Mouse (Mus musculus) natural killer cell, adult 2 months (primary cell): ENCODE results near the gene Vat1l.

Experiments used
- DNase-seq, 2 experiments: peaks; one replicate each; pipeline ENCODE4 v3.0.0; 2022; ENCODE audit warnings: low spot score in 2 of 2

Vat1l gene

GRCm38 (mm10) chr8:114295749-114296067 is 90.3 kb downstream of the Vat1l start:
- no peak for DNase-seq

GRCm38 (mm10) chr8:114298253-114298652 is 92.8 kb downstream of the Vat1l start:
- DNase-seq: no peak

GRCm38 (mm10) chr8:114300072-114300471 is 94.7 kb downstream of the Vat1l start:
- no peak for DNase-seq

- DNase-seq: no peak
Observed at GRCm38 (mm10) chr8:114306296-114306695, 100.9 kb downstream of the Vat1l start.

- no peak for DNase-seq
Observed at GRCm38 (mm10) chr8:114314669-114315325, 109.4 kb downstream of the Vat1l start.

- DNase-seq: no peak
Observed at GRCm38 (mm10) chr8:114318161-114318560, 112.7 kb downstream of the Vat1l start.

GRCm38 (mm10) chr8:114322096-114322495 is 116.7 kb downstream of the Vat1l start:
- DNase-seq: no peak

- DNase-seq: no peak
Observed at GRCm38 (mm10) chr8:114331928-114332327, 126.5 kb downstream of the Vat1l start.

- no peak for DNase-seq
Observed at GRCm38 (mm10) chr8:114332949-114333348, 127.5 kb downstream of the Vat1l start.

GRCm38 (mm10) chr8:114335721-114336120 is 130.3 kb downstream of the Vat1l start:
- DNase-seq: no peak

- no peak for DNase-seq
Observed at GRCm38 (mm10) chr8:114342276-114342675, 136.9 kb downstream of the Vat1l start.

- DNase-seq: no peak
Observed at GRCm38 (mm10) chr8:114344789-114345188, 139.4 kb downstream of the Vat1l start.

- no peak for DNase-seq
Observed at GRCm38 (mm10) chr8:114346045-114346444, 140.6 kb downstream of the Vat1l start.

GRCm38 (mm10) chr8:114351643-114352427 is 146.4 kb downstream of the Vat1l start:
- no peak for DNase-seq

GRCm38 (mm10) chr8:114360506-114360905 is 155.1 kb downstream of the Vat1l start:
- no peak for DNase-seq

GRCm38 (mm10) chr8:114363167-114363566 is 157.8 kb downstream of the Vat1l start:
- no peak for DNase-seq

GRCm38 (mm10) chr8:114363656-114364055 is 158.2 kb downstream of the Vat1l start:
- DNase-seq: no peak

- DNase-seq: peak; percentile 22 to 41
Observed at GRCm38 (mm10) chr8:114369038-114369976, 163.9 kb downstream of the Vat1l start.

- DNase-seq: no peak
Observed at GRCm38 (mm10) chr8:114374390-114374789, 169.0 kb downstream of the Vat1l start.

GRCm38 (mm10) chr8:114384189-114384588 is 178.8 kb downstream of the Vat1l start:
- no peak for DNase-seq

- no peak for DNase-seq
Observed at GRCm38 (mm10) chr8:114387494-114387893, 182.1 kb downstream of the Vat1l start.
